Mouse (Mus musculus) urinary bladder, postnatal 14 days (tissue): ENCODE results near the gene Tradd.
A peak's percentile ranks its signal among the peaks of the same experiment; 100 is the strongest.

Experiments
- DNase-seq: peaks from one replicate; pipeline ENCODE4 v3.0.0; 2021; ENCODE audit warnings: low spot score

Gene Tradd

DNA sequence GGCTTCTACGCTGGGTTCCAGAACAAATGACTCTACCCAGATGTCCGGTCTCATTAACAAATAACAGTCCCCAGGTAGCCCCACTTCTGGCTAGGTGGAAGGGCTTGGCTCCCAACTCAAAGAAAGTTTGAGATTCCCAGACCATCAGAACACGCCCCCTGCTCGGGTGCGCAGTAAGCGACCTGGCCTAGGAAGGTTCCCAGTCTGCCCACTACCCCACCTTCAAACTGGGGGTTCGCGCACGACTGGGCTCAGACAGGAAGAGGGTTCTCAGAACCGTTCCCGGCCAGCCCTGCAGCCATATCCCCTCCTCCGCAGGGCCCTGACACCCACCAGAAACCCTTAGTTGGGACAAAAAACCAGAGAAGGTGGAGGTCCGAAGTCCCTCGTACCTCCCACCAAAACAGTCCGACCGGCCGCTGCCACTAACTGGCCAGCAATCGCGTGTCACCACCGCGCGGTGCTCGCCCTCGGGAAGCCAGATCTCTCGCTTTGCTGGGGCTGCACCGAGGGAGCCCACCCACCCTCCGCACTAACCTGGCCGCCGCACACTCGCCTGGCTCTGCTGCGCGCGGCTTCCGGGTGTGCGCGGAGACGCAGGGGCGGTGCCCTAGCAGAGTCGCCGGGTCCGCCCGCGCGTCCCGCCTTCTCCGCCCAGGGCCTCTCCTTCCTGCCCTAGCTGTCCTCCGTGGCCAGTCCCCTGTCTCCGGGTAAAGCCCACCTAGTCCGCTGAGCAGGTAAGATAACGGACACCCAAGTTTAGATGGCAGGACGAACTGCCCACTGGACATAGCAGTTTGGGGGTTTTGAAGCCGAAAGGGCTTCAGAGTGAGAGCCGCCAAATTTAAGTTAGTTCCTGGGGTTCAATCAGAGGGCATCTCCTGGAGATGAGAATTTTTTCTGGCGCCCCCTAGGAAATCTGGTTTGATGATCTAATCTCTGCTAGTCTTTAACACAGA, at the start of gene Tradd, which contains the start of gene Fbxl8:
Tradd (minus strand) TSS at position 586 of the 959 bp plus-strand sequence.
Fbxl8 (plus strand) TSS at position 625 of the 959 bp plus-strand sequence.
- DNase-seq: peak; percentile 83

DNA sequence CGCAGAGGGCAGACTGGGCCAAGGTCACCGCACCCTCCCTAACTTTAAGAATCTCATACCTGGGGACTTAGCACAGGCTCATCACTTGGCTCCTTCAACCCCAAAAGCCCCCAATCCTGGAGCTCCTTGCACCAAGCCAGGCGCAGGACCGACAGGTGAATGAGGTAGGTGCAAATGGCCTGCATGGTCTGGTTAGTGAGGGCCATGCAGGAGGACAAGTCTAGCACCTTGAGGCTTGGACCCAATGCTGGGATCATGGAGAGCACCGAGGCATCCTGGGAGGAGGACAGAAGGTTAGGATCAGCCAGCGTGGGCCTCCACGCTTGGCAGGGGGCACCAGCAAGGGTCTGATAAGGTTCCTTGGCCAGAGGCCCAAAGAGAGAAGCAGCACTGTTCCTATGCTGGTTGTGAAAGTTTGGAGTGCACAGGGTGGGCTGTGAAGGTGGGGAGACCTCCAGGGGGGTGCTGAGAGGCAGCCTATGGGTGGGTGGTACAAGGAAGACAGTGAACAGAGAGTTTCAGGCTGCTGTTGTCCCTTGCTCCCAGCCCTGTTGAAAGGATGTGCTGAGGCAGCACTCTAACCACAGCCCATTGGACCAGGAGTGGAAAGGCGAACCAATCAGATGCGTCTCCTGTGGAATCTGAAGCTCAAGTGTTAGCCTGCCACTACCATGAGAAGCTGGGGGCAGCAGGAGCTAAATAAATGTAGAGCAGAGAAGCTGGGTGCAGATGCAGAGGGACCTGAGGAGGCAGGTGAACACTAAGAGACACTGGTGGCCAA, 49.4 kb upstream of the Tradd start:
- no peak for DNase-seq

DNA sequence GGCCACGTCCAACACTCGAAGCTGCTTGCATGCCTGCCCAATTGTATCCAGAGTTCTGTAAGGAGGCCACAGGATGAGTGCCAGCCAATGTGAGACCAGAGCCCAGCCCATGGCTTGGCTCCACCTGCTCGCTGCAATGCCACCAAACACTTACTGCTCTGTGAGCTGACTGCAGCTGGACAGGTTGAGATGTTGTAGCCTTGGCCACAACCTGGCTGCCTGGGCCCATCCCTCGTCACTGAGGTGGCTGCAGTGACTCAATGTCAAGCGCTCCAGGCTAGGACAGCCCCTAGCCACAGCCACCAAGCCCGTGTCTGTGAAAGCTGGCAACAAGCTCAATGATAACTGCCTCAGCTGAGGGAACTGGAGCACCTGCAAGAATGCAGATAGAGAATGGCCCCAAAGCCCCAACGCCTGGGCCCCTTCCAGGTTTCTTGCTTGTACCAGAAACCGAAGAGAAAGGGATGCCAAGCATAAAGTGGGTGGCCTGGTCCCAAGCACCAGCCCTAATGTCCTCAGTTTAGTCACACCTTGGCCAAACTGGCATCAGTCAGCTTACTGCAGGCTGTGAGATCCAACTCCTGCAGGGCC, 48.6 kb upstream of the Tradd start:
- no peak for DNase-seq

DNA sequence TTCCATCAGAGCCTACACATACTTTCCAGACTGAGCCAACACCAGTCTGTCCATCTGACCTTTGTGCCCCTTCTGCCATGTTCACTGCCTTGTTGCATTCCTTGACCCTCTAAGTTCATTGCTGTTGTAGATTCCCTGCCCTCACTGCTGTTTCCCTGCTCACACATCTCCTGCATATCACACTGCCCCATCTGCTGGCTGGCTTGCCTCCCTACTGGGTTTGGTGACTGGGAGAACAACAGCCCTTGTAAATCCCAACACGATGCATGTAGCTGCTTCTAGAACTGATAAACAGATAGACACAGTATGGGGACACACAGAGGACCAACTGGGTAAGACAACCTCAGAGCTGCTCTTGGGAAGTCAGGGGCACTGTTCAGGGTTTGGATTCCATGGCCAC, 47.3 kb upstream of the Tradd start:
- DNase-seq: no peak

DNA sequence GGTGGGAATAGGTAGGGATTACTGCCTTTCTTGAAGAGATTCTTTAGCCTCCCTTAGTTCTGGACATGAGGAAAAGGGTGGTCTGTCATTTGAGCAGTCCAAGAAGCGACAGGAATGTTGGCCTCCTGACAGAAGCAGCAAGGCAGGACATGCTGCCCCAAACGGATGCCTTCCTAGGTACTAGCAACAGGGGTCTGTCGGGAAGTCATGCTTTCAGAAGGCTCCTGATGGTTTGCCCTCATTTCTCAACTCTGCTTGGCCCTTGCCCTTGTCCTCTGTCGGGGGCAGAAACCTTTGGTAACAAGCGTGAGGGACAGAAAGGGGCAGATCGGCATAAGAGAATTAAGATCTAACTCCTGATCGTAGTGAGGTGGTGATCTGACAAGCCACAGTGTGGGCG, 45.7 kb upstream of the Tradd start:
- no peak for DNase-seq

DNA sequence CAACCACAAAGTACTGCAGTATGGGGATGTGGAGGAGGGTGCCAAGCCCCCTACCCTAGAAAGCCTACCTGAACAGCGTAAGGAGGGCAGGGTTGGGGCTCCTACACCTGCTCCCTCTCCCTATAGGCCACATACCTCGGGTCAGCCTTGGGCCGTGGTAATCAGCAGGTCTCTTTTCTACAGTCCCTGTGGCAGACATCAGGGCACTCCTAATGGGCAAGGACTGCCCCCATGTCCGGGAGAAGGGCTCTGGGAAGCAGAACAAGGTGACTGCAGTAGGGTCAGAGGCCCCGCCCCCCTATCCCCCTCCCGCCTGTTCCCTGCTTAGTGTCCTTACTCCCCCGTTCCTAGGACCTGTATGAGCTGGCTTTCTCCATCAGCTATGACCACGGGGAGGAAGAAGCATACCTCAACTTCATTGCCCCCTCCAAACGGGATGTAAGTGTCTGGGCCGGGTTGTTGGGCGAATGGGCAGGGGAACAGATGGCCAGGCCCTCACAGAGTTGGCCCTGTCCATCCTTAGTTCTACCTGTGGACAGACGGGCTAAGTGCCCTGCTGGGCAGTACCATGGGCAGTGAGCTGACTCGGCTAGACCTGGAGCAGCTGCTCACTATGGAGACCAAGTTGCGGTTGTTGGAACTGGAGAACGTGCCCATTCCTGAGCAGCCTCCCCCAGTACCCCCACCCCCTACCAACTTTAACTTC, 44.9 kb upstream of the Tradd start:
- no peak for DNase-seq

DNA sequence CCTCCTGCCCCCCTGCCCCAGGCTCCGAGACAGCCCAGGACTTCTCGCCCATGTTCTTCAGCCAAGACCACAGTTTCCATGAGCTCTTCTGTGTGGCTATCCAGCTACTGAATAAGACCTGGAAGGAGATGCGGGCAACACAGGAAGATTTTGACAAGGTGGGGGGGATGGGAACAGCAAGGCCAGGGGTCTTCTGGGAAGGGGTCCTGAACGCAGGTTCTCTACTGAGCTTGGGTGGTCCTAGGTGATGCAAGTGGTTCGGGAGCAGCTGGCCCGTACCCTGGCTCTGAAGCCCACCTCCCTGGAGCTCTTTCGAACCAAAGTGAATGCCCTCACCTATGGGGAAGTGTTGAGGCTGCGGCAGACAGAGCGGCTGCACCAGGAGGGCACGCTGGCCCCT, 44.0 kb upstream of the Tradd start:
- no peak for DNase-seq

DNA sequence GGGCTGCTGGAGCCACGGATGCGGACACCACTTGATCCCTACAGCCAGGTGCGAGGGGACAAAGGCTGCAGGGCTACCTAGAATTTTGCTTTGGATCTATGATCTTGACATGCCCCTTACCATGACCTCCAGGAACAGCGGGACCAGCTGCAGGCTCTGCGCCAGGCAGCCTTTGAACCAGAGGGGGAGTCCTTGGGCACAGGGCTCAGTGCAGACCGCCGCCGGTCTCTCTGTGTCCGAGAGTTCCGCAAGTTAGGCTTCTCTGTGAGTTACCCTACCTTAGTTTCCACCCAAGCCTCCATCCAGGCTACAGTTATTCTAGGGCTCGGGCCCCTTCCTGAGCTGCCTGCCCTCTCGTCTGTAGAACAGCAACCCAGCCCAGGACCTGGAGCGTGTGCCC, 43.3 kb upstream of the Tradd start:
- no peak for DNase-seq

DNA sequence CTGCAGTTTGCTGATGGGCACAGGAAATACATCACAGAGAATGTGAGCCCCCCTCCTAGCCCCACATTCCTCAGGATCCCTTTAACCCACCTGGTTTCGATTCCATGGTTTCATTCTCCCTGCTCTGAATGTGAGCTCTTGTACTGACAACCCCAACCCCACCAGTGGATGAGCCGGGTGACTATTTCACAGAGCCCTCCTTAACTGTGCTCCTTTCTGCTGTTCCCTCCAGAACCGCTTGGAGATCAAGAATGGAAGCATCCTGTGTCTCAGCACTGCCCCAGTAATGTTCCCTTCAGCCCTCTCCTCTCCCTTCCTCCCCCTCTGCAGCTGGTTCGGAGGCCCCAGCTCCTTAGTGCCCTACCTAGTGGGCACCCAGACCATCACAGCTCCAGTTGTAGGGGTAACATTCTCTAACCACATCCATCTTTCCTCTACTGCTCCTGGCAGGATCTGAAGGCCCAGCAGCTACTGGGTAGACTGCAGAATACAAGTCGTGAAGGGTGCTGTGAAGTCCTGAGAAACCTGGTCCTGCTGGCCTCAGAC, 41.8 kb upstream of the Tradd start:
- no peak for DNase-seq

DNA sequence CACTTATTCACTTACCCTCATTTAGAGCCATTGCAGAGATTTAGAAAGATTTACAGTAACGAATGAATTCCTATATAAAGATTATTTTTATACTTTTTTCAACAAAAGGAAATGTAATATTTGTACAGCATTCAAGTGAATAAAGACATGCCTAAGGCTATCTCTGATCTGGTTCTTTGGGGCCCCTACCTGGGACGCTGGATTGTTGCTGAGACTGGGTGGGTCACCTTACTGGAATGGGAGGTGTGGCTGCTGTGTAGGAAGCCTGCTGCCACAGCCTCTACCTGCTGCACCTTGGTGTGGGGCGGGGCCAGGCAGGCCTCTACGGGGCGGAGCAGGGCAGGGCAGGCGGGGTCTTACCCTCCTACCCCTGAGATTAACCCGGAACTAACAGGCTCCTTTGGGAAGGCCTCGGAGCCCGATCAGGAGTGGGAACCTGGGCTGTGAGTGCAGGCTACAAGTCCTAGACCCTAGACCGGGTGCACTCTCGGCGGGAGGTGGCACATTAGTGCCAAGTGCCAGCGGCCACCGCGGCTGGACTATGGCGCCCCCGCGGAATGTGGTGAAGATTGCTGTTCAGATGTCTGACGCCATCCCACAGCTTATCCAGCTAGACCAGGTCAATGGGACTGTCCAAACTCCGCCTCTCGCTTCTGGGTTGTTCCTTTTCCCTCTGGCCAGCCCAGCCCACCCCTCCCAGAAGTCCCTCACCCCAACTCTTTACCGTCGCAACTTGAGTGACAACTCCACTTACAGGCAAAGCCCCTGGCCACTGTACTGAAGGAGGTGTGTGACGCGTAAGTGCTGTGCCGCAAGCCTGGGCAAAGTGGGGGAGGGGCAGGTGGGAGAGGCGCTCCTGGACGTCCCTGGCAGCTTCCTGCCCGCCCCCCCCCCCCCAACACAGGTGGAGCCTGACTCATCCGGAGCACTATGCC, 41.1 kb upstream of the Tradd start, which contains the start of gene Elmo3:
Elmo3 (plus strand) TSS at position 391 of the 935 bp plus-strand sequence.
- peak; percentile 90 for DNase-seq

DNA sequence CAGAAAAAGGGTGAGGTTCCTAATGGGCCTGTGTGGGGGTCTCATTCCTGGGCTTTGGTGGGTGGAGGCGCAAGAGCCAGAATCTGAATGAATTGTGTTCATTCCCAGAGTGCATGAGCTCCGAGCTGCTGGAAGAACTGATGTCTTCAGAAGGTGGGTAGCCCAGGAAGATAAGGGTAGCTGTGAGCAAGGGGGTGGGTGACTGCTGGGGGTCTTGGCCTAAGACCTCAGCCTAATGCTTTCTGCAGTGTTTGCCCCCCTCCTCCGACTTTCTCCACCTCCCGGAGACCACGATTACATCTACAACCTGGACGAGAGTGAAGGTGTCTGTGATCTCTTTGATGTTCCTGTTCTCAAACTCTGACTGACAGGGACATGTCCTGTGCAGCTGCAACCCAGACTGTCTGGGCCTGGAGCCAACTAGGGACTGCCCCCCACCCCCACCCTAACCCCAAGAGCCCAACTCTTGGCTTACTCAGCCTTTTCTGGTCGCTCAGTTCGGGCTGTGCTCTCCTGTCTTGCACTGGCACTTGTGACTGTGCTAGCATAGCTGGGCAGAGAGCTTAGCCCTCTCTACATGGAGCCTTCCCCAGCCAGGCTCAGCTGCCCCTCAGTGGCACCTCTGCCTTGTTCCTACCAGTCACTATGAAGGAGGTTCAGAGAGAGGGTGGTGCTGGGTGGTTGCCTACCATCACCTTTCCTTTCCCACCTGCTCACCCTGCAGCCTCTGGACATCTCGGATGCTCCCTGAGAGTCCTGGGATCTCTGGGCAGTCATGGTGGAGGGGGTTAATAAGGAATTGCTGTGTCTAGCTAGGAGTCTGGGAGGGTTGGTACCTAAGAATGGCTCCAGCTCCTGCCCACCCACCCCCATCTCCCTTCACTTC, 40.2 kb upstream of the Tradd start:
- no peak for DNase-seq

DNA sequence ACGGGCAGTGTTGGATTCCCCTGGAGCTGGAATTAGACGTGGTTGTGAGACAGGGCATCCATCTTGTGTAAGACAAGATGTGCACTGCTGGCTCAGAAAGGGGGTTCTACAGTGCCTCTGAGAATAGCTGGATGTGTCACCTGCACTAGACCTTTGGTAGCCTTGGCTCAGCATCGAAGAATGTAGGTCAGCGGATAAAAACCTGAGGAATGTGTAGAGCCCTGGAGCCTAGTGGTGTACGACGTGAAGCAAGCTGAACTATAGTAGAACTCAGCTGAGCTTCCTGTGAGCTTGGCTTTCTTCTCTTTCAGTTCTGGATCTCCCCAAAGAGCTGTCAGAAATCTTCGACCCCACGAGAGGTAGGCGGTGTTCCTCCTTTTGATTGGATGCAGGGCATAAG, 39.5 kb upstream of the Tradd start:
- no peak for DNase-seq

DNA sequence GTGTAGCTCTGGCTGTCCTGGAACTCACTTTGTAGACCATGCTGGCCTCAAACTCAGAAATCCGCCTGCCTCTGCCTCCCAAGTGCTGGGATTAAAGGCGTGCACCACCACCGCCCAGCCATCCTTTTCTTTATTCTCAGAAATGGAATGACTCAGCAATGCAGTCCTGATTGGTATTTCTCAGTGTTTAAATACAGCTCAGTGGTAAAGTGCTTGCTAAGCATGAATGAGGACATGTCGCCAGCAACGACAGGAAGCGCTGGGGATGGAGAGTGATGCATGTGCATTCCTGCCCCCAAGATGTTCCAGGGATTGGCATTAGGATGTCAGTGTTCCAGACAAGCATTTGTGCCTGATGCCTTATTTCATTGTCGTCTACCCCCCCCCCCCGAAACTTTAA, 39.0 kb upstream of the Tradd start:
- DNase-seq: no peak

DNA sequence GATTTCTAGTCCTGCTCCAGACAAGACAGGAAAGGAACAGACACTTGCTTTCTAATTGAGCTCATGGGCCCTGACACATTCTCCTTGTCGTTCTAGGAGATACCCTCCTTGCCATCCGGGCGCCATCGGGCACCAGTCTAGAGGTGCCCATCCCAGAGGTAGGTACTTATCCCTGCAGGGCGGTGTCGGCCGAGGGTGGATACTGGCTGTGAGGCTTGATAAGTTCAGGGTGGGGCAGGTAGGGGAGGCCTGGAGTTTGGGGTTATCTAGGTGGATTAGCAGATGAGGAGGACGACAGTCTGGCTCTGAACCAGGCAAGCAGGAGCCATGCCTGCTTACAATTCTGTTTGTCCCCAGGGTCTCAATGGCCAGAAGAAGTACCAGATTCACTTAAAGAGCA, 35.6 kb upstream of the Tradd start:
- no peak for DNase-seq

DNA sequence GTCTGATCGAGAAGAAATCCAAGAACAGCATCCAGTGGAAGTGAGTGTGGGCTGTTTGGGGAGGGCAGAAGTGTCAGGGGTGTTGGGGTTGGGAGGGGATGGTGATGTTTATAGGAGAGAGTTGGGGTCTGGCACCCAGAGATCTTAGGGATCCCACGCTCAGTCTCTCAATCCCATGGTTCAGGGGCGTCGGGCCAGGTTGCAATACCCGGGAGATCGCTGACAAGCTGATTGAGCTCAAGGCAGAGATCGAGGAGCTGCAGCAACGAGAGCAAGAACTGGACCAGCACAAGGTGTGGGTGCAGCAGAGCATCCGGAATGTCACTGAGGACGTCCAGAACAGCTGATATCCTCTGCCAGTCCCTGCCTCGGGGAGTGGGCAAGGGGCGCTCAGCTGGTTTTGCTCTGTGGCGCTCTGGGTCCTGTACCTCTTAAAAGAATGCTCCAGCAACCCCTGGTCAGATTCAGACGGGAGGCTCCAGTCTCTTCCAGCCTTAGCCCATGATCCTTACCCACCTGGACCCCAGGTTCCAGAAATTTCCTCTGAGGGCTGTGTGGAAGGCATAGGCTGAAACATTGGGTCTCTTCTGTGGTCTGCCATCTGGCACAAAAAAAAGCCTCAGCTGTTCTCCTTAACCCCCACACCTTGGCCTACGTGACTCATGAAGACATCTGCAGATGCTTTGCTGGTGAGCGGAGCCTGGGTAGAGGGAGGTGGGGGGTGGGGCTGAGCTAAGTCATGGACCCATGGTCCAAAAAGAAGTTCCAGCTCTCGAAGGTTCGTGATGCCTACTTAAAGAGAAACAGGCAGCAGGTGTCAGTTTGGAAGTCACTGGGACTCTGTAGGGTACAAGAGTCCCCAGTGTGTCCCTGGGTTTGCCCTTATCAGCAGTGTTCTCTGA, 34.2 kb upstream of the Tradd start:
- DNase-seq: no peak

DNA sequence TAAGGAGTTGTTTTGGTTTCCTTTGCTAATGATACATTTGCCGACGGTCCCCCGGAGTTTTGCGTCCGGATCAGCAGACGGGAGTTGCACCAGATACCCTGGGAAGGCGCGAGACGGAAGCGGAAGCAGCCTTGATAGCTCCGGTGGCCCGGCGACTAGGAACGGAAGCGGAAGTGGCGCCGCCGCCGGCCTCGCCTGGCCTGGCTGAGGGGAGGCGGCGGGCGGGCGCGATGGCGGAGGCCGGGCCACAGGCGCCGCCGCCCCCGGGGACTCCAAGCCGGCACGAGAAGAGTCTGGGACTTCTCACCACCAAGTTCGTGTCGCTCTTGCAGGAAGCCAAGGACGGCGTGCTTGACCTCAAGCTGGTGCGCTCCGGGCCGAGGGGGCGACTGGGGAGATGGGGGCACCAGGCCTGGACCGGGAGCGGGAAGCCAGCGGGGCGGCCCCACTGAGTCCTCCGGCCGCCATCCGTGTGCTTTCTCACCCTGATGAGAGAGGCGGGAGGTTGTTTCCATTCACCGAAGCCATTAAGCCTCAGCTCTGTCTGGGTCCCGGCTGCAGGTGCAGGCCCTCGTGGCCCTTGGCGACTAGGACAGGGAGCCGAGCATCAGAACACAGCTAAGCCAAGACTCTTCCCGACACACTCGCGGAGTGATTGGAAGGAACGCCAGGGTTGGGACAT, 33.2 kb upstream of the Tradd start, which contains the start of gene E2f4:
E2f4 (plus strand) TSS at position 153 of the 682 bp plus-strand sequence.
- peak; percentile 93 for DNase-seq

DNA sequence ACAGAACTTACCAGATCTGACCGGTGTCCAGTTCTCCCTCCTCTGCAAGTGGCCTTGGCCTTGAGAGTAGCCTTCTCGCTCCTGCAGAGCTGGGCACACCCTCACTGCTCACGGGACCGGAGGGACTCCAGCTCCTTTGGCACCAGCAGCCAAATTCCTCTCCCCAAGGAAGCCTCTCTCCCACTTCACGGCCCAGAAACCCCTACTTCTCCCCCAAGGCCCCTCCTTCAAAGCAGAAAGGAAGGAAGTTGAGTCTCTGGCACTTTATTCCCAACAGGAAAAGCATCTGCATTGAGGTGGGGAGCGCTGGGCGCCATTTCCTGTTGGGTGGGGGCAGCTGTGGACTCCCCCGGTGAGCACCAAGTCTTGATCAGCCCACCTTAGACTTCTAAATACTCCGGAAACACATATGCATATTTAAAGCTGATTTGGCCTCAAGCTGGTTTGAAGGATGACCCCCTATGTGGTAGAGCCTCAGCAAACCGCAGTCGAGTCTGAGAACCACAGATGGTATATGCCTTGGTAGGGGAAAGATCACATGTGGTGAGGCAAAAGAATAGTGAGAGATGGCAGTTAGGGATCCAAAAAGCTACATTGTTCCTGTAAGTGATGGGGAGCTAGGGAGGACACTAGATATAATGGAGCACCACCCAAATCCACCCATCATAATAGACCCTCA, 31.6 kb upstream of the Tradd start, which contains the start of gene Exoc3l:
Exoc3l (minus strand) TSS at position 207 of the 679 bp plus-strand sequence.
- DNase-seq: no peak
